Mouse (Mus musculus) T-helper 2 cell (primary cell): ENCODE measurements around the gene Fryl.

ENCODE experiments used
- in situ Hi-C: fragments of 300-600 bp; cut with MboI, MseI; formaldehyde crosslinking; loops from one replicate; pipeline ENCODE4 v1.15.1; 2025; ENCODE audit warnings: high pct_unique_total_duplicates

The Fryl gene

GRCm38 (mm10) chr5:73167976-73168768, 88.2 kb downstream of the Fryl start:
- in situ Hi-C loops = no loop called here

- in situ Hi-C loops = no loop called here
These were observed 92.4 kb downstream of the Fryl start for GRCm38 (mm10) chr5:73163970-73164369.

- in situ Hi-C loops = no loop called here
These were observed 93.9 kb downstream of the Fryl start for GRCm38 (mm10) chr5:73162492-73162891.

- in situ Hi-C loops = no loop called here
These were observed 96.0 kb downstream of the Fryl start for GRCm38 (mm10) chr5:73160440-73160839.

GRCm38 (mm10) chr5:73157502-73157901, 98.9 kb downstream of the Fryl start:
- in situ Hi-C loops = no loop called here

- in situ Hi-C loops = no loop called here
These were observed 99.4 kb downstream of the Fryl start for GRCm38 (mm10) chr5:73157009-73157408.

GRCm38 (mm10) chr5:73156226-73156926, 100.0 kb downstream of the Fryl start:
- in situ Hi-C loops = no loop called here

- in situ Hi-C loops = no loop called here
These were observed 102.5 kb downstream of the Fryl start for GRCm38 (mm10) chr5:73153802-73154465.

- in situ Hi-C loops = no loop called here
These were observed 104.2 kb downstream of the Fryl start for GRCm38 (mm10) chr5:73152206-73152605.

GRCm38 (mm10) chr5:73150877-73151445, 105.5 kb downstream of the Fryl start:
- in situ Hi-C loops = no loop called here

- in situ Hi-C loops = no loop called here
These were observed 111.4 kb downstream of the Fryl start for GRCm38 (mm10) chr5:73144987-73145386.

- in situ Hi-C loops = no loop called here
These were observed 114.7 kb downstream of the Fryl start for GRCm38 (mm10) chr5:73141712-73142111.

- in situ Hi-C loops = no loop called here
These were observed 115.3 kb downstream of the Fryl start for GRCm38 (mm10) chr5:73141161-73141560.

GRCm38 (mm10) chr5:73137561-73137960, 118.9 kb downstream of the Fryl start:
- in situ Hi-C loops = no loop called here

- in situ Hi-C loops = no loop called here
These were observed 120.5 kb downstream of the Fryl start for GRCm38 (mm10) chr5:73135959-73136358.

GRCm38 (mm10) chr5:73135131-73135530, 121.3 kb downstream of the Fryl start:
- in situ Hi-C loops = no loop called here

GRCm38 (mm10) chr5:73133833-73134185, 122.6 kb downstream of the Fryl start:
- in situ Hi-C loops = loop anchor here (5.0 kb wide), 1 partner anchor 248 kb away; no protein-coding TSS in a partner anchor

GRCm38 (mm10) chr5:73132998-73133832, 123.2 kb downstream of the Fryl start:
- in situ Hi-C loops = loop anchor here (5.0 kb wide), 1 partner anchor 249 kb away; no protein-coding TSS in a partner anchor

GRCm38 (mm10) chr5:73130984-73131383, 125.4 kb downstream of the Fryl start:
- in situ Hi-C loops = loop anchor here (5.0 kb wide), 1 partner anchor 251 kb away; no protein-coding TSS in a partner anchor

GRCm38 (mm10) chr5:73129871-73130270, 126.5 kb downstream of the Fryl start:
- in situ Hi-C loops = loop anchor here (5.0 kb wide), 1 partner anchor 252 kb away; no protein-coding TSS in a partner anchor
